Mouse (Mus musculus) kidney, adult 2 months (tissue): ENCODE measurements around the gene Lmo7. TPM values are rescaled to one million over a fixed set of nuclear protein-coding genes. Genes with fewer than 3 reads are reported as not detected.

Experiments
- DNase-seq: peaks from one replicate; pipeline ENCODE4 v3.0.0; 2021
- H3K27ac ChIP-seq: fragments of 200-500 bp; 2 replicates; pipeline ENCODE4 v1.5.1; 2012; ENCODE audit warnings: low read depth, low read length, control low read depth, inconsistent platforms; ENCODE audit not compliant: insufficient read depth
- H3K27me3 ChIP-seq: fragments of 200-500 bp; replicated peaks from 2 replicates; pipeline ENCODE4 v1.6.1; 2012; ENCODE audit warnings: mild to moderate bottlenecking, moderate library complexity, low read length, inconsistent platforms; ENCODE audit not compliant: control insufficient read depth, insufficient read depth
- H3K36me3 ChIP-seq: fragments of 200-500 bp; 2 replicates; pipeline ENCODE4 v1.6.1; 2012; ENCODE audit warnings: mild to moderate bottlenecking, moderate library complexity, low read length, inconsistent platforms; ENCODE audit not compliant: control insufficient read depth, insufficient read depth
- H3K4me1 ChIP-seq: fragments of 200-500 bp; 2 replicates; pipeline ENCODE4 v1.6.1; 2011; ENCODE audit warnings: low read length; ENCODE audit not compliant: control insufficient read depth, insufficient read depth
- H3K4me3 ChIP-seq: fragments of 200-500 bp; 2 replicates; pipeline ENCODE4 v1.5.1; 2011; ENCODE audit warnings: mild to moderate bottlenecking, low read depth, low read length, control low read depth; ENCODE audit not compliant: insufficient read depth
- CTCF ChIP-seq: fragments of 200-500 bp; conservative IDR thresholded peaks from 2 replicates; pipeline ENCODE4 v1.5.1; 2011; ENCODE audit warnings: low read depth, mild to moderate bottlenecking, control low read depth, low read length, moderate library complexity, mixed read lengths; ENCODE audit not compliant: insufficient read depth, insufficient read length
- POLR2A ChIP-seq: fragments of 200-500 bp; IDR thresholded peaks from one replicate; pipeline ENCODE4 v1.6.1; 2011; ENCODE audit warnings: low read depth, low read length, control low read depth
- WGBS: fragments of 180-500 bp; shearing (Covaris S2); methylation state at CpG from one replicate; pipeline ENCODE4 v1.1.7; 2018; 5-methylcytosine and 5-hydroxymethylcytosine counted together
- polyA plus RNA-seq: library from polyadenylated mRNA; depleted of rRNA; stranded (reverse); fragments of >200 nt; gene quantifications from 2 replicates; pipeline ENCODE4 v1.2.3, GENCODE M21; 2012

Lmo7 gene
- polyA plus RNA-seq, 1 experiment, result 40.0 TPM

DNA sequence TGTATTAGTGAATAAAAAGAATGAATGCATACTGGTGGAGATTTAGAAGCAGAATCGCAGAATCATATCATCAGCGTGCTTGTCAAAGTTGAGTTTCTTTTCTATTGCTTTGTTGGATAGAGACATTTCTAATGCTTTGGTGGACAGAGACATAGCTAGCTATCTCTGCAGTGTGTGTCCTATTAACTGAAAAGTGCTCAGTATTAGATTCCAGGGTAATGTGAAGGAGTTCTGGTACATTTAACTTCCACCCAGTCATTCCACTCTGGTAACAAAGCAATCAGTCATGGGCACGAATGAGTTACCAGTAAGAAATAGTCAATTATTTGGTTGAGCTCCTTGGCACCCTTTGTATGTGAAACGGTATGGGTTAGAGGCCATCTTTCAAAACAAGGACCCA, 76.8 kb downstream of the Lmo7 start:
- Histone ChIP-seq H3K36me3 (no peaks in the 10 kb centered on the region), H3K27me3 (no peaks in the 10 kb centered on the region), H3K4me1 (peaks cover 17% of the 10 kb centered on the region), H3K4me3 (no peak overlapping the region), H3K27ac (no peak overlapping the region)
- 50% methylated on average over 4 of the region's 4 CpGs for WGBS
- TF ChIP-seq POLR2A, result no peak
- TF ChIP-seq CTCF, result no peak
- DNase-seq, result no peak

DNA sequence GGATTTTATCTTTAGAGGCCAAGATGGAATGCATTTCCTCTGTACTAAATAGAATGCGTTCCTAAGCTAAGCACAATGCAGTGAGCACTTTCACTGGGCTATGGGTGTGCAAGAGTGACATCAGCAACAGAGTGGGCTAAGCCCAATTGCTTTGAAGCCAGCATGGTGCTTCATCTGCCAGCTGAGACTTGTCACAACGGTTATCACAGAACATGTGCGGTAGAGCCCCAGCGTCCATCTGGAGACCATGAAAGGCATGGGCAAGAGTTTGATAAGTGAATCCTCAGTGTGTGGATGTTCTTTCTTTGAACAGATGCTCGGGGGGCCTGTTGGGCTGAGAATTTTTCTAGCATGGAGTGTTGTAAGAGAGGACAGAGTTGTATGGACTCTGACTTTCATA, 86.7 kb downstream of the Lmo7 start:
- H3K4me3 ChIP-seq, result no peak overlapping the region
- DNase-seq, result no peak
- H3K36me3 ChIP-seq, result peaks cover 1% of the 10 kb centered on the region; the same call in 1 of the 2 replicates
- WGBS, result 82% methylated on average over 5 of the region's 5 CpGs
- H3K4me1 ChIP-seq, result no peaks in the 10 kb centered on the region
- no peak for TF ChIP-seq POLR2A
- no peaks in the 10 kb centered on the region for H3K27me3 ChIP-seq
- no peak overlapping the region for H3K27ac ChIP-seq

DNA sequence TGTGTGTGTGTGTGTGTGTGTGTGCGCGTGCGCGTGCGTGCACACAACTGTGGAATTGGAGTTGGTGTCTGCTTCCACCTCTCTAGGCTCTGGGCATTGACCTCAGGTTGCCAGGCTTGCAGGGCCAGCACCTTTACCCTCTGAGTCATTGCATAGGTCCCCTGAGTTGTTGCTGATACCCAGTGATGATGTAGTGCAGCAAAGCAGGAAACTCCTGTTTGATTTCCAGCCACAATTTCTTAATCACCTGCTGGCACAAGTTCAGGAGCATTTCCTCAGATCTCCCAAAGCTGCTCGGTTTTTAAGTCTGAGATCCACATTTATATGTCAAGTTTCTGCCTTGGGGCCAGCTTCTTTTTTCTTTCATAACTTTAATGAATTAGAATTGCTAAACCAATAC, 92.6 kb downstream of the Lmo7 start:
- Histone ChIP-seq H3K36me3 (peaks cover 1% of the 10 kb centered on the region; the same call in 1 of the 2 replicates), H3K27ac (no peak overlapping the region), H3K27me3 (no peaks in the 10 kb centered on the region), H3K4me3 (no peak overlapping the region), H3K4me1 (no peaks in the 10 kb centered on the region)
- 84% methylated on average over 6 of the region's 6 CpGs for WGBS
- no peak for DNase-seq
- TF ChIP-seq CTCF (no peak), POLR2A (no peak)

DNA sequence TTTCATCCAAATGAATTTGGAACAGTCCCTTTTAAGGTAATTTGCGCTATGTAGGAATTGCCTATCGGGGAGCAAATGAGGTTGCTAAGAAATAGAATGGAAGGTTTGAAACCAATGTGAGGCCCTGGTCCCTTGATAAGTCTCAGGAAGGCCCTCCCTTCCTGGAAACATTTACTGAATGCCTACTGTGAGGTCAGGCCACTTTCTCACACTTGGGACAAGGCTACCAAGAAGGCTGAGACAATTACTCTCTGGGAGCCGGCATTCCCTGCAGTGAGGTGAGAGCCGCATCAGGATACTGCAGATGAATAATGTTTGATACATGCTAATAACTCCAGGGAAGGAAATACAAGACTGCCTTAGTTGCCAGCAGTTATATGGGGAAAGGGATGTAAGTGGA, 93.1 kb downstream of the Lmo7 start:
- Histone ChIP-seq H3K36me3 (peaks cover 1% of the 10 kb centered on the region; the same call in 1 of the 2 replicates), H3K4me3 (no peak overlapping the region), H3K4me1 (no peaks in the 10 kb centered on the region), H3K27ac (no peak overlapping the region), H3K27me3 (no peaks in the 10 kb centered on the region)
- no peak for DNase-seq
- TF ChIP-seq POLR2A (no peak), CTCF (no peak)
- WGBS, result 77% methylated on average over 4 of the region's 4 CpGs

DNA sequence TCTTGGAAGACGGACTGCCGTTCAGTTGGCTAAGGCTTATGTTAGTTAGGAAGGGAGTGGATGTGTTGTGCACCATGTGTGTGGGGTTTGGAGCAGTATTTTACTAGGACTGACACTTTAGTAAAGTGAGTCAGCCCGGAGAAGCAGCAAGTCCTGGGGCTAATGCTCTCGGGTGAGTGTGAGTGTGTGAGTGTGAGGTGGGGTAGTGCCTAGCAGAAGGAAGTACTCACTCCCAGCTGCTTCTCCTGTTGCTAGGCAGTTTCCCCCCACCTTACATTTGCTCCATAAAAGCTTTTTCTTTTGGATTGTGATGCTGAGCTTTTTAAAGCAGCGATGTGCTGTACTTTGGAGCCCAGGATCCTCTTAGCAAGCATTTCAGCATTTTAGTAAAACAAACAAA, 99.9 kb downstream of the Lmo7 start:
- DNase-seq, result no peak
- Histone ChIP-seq H3K27me3 (no peaks in the 10 kb centered on the region), H3K4me1 (peaks cover 33% of the 10 kb centered on the region), H3K27ac (peak overlapping the region; percentile 14), H3K4me3 (no peak overlapping the region), H3K36me3 (no peaks in the 10 kb centered on the region)
- no peak for TF ChIP-seq POLR2A
- TF ChIP-seq CTCF, result no peak
- WGBS, result 34% methylated on average over 5 of the region's 5 CpGs

DNA sequence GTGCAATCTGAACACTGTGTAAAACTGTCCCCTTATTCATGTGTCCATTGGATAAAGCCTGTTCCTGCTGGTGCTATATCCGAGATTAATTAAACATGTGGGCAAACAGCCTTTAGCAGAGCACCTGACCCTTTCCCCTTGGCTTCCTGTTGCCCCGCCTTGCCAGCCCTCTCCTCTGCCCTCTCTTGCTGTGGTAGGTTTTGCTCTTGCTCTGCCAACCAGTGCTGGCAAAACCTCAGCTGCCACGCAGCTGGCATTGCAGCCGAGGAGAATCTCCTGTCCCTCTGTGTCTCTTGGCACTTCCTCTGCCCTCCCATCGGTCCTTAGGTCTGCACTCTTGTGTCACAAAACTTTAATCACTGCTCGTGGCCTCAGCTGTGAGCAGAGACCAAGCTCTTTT, 100.4 kb downstream of the Lmo7 start:
- Histone ChIP-seq H3K4me3 (no peak overlapping the region), H3K27ac (peak overlapping the region; percentile 14), H3K27me3 (no peaks in the 10 kb centered on the region), H3K36me3 (no peaks in the 10 kb centered on the region), H3K4me1 (peaks cover 37% of the 10 kb centered on the region)
- DNase-seq, result peak; percentile 83
- 12% methylated on average over 6 of the region's 6 CpGs for WGBS
- TF ChIP-seq POLR2A (no peak), CTCF (no peak; the same call in 1 of the 2 replicates)

DNA sequence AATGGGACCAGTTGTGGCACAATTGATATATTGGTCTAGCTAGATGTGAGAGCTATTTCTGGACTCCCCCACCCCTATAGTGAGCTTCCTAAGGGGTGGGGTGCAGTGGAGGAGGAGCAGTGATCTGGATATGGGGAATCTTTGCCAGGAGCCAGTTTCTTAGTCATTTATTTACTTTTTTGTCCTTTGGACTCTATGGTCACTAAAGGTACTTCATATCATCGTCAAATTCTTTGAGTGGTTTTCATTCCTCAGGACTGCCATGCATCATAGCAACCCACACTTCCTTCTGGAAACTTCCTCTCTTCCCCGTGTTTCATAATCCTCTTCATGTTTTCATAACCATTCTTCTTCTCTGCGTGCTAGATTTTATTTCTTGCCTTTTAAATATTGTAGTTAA, 104.4 kb downstream of the Lmo7 start:
- peak; percentile 71 for DNase-seq
- WGBS, result 27% methylated on average over 3 of the region's 3 CpGs
- H3K27ac ChIP-seq, result peak overlapping the region; percentile 40

DNA sequence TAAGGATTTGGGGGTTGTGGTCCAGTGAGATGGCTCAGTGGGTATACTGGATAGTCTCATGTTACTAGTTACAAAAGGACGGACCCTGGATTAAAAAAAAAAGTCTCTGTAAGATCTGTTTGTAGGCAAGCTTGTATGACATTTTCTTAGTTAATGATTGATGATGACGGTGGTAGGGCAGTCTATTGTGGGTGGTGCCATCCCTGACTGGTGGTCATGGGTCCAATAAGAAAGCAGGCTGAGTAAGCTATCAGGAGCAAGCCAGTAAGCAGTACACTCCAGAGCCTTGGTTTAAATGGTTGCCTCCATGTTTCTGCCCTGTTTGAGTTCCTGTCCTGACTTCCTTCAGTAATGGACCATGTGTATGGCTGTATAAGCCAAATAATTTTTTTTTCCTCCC, 106.6 kb downstream of the Lmo7 start:
- no peaks in the 10 kb centered on the region for H3K36me3 ChIP-seq
- H3K27me3 ChIP-seq, result no peaks in the 10 kb centered on the region
- TF ChIP-seq CTCF, result no peak
- no peak for TF ChIP-seq POLR2A
- H3K27ac ChIP-seq, result peak overlapping the region; percentile 63; the same call in 1 of the 2 replicates
- H3K4me1 ChIP-seq, result peaks cover 46% of the 10 kb centered on the region
- H3K4me3 ChIP-seq, result no peak overlapping the region
- DNase-seq, result peak; percentile 65
- 44% methylated on average over 2 of the region's 2 CpGs for WGBS

More for the DNA sequence above, 104.4 kb downstream of the Lmo7 start:
- Histone ChIP-seq H3K4me3 (no peak overlapping the region), H3K27me3 (no peaks in the 10 kb centered on the region), H3K36me3 (no peaks in the 10 kb centered on the region), H3K4me1 (peaks cover 51% of the 10 kb centered on the region)
- TF ChIP-seq CTCF (no peak), POLR2A (no peak)
